Mouse (Mus musculus) CH12.LX (cell line): ENCODE results near the gene Pianp. TPM values are rescaled to one million over a fixed set of nuclear protein-coding genes. Genes with fewer than 3 reads are reported as not detected.
A peak's percentile ranks its signal among the peaks of the same experiment; 100 is the strongest.

Experiments used
- DNase-seq: peaks from one replicate; pipeline ENCODE4 v3.0.0-alpha.2; 2013; ENCODE audit errors: extremely low read depth
- H3K27ac ChIP-seq: 2 replicates; pipeline ENCODE4 v1.5.1; 2012; ENCODE audit warnings: low read depth, mild to moderate bottlenecking, control low read depth, moderate library complexity; ENCODE audit not compliant: insufficient read depth
- H3K27me3 ChIP-seq: replicated peaks from 2 replicates; pipeline ENCODE3; 2012; ENCODE audit warnings: inconsistent platforms
- H3K36me3 ChIP-seq, 2 experiments: replicated peaks in 1 of 2; 2 replicates each; pipeline versions ENCODE3 to v1.6.1; 2012; ENCODE audit warnings: inconsistent platforms in 1 of 2, low read length in 1 of 2, mild to moderate bottlenecking in 1 of 2, mixed read lengths in 1 of 2, moderate library complexity in 1 of 2; ENCODE audit not compliant: control insufficient read depth in 1 of 2, insufficient read depth in 1 of 2
- H3K4me1 ChIP-seq, 2 experiments: 2 replicates each; pipeline ENCODE4 v1.6.1; 2012; ENCODE audit warnings: inconsistent platforms in 1 of 2, moderate library complexity in 1 of 2; ENCODE audit not compliant: insufficient read depth in 2 of 2, control insufficient read depth in 1 of 2
- H3K4me2 ChIP-seq: 2 replicates; pipeline ENCODE4 v1.6.1; 2012; ENCODE audit warnings: low read depth, mild to moderate bottlenecking, control low read depth; ENCODE audit not compliant: poor library complexity, insufficient read depth, severe bottlenecking
- H3K4me3 ChIP-seq, 3 experiments: fragments of 150-350 bp in 1 of 3; sonication (generic) in 1 of 3; replicated peaks in 1 of 3; 2 replicates each; pipeline versions ENCODE3 to v1.5.1; 2011 to 2012; ENCODE audit warnings: low read depth in 2 of 3, low read length in 2 of 3, mild to moderate bottlenecking in 2 of 3, moderate library complexity in 2 of 3, control low read depth in 1 of 3, improper control_type of control experiment in 1 of 3, inconsistent platforms in 1 of 3, mixed read lengths in 1 of 3; ENCODE audit not compliant: poor library complexity in 1 of 3
- H3K79me2 ChIP-seq: replicated peaks from 2 replicates; pipeline ENCODE4 v1.6.1; 2012; ENCODE audit warnings: mild to moderate bottlenecking, moderate library complexity; ENCODE audit not compliant: control insufficient read depth, poor library complexity, insufficient read depth, severe bottlenecking; ENCODE audit errors: extremely low read depth
- H3K9ac ChIP-seq: 2 replicates; pipeline ENCODE4 v1.6.1; 2012; ENCODE audit warnings: low read depth, mild to moderate bottlenecking, control low read depth, moderate library complexity; ENCODE audit not compliant: insufficient read depth
- H3K9me3 ChIP-seq: replicated peaks from 2 replicates; pipeline ENCODE3; 2012; ENCODE audit warnings: low read length, inconsistent platforms, mixed read lengths
- BHLHE40 ChIP-seq: IDR thresholded peaks from 2 replicates; pipeline ENCODE4 v1.6.1; 2011; ENCODE audit warnings: mild to moderate bottlenecking, low read depth, low read length, improper control_type of control experiment
- CHD1 ChIP-seq: IDR thresholded peaks from 2 replicates; pipeline ENCODE4 v1.6.1; 2012; ENCODE audit warnings: low read depth, low read length, improper control_type of control experiment, inconsistent platforms
- CTCF ChIP-seq, 2 experiments: IDR thresholded peaks in 1 of 2; conservative IDR thresholded peaks in 1 of 2; 2 replicates each; pipeline ENCODE4 v1.5.1; 2011 to 2012; ENCODE audit warnings: low read depth in 2 of 2, low read length in 2 of 2, improper control_type of control experiment in 1 of 2, inconsistent platforms in 1 of 2, mild to moderate bottlenecking in 1 of 2, moderate library complexity in 1 of 2
- E2F4 ChIP-seq: IDR thresholded peaks from 2 replicates; pipeline ENCODE4 v1.6.1; 2011; ENCODE audit warnings: low read depth, low read length, improper control_type of control experiment; ENCODE audit not compliant: insufficient replicate concordance
- ELF1 ChIP-seq: IDR thresholded peaks from 2 replicates; pipeline ENCODE4 v1.6.1; 2014; ENCODE audit warnings: low read depth, mild to moderate bottlenecking, inconsistent platforms, low read length, improper control_type of control experiment
- EP300 ChIP-seq: IDR thresholded peaks from 2 replicates; pipeline ENCODE4 v1.6.1; 2011; ENCODE audit warnings: low read length, improper control_type of control experiment
- GABPA ChIP-seq: IDR thresholded peaks from 2 replicates; pipeline ENCODE4 v1.6.1; 2012; ENCODE audit warnings: low read depth, low read length, improper control_type of control experiment, inconsistent platforms; ENCODE audit not compliant: insufficient replicate concordance
- KAT2A ChIP-seq: IDR thresholded peaks from 2 replicates; pipeline ENCODE4 v1.6.1; 2012; ENCODE audit warnings: low read length, improper control_type of control experiment, inconsistent platforms; ENCODE audit not compliant: insufficient replicate concordance
- MAX ChIP-seq: IDR thresholded peaks from 2 replicates; pipeline ENCODE4 v1.6.1; 2011; ENCODE audit warnings: low read length, improper control_type of control experiment
- MAZ ChIP-seq: IDR thresholded peaks from 2 replicates; pipeline ENCODE4 v1.6.1; 2012; ENCODE audit warnings: low read depth, mild to moderate bottlenecking, inconsistent platforms, low read length, improper control_type of control experiment, moderate library complexity
- MEF2A ChIP-seq: IDR thresholded peaks from 2 replicates; pipeline ENCODE4 v1.6.1; 2014; ENCODE audit warnings: low read depth, mild to moderate bottlenecking, inconsistent platforms, low read length, improper control_type of control experiment, borderline replicate concordance
- MXI1 ChIP-seq: IDR thresholded peaks from 2 replicates; pipeline ENCODE4 v1.6.1; 2011; ENCODE audit warnings: mild to moderate bottlenecking, low read depth, low read length, improper control_type of control experiment
- MYC ChIP-seq: IDR thresholded peaks from 2 replicates; pipeline ENCODE4 v1.6.1; 2011; ENCODE audit warnings: low read depth, mild to moderate bottlenecking, improper control_type of control experiment, low read length
- NELFE ChIP-seq: IDR thresholded peaks from 2 replicates; pipeline ENCODE4 v1.6.1; 2011; ENCODE audit warnings: low read depth, low read length, improper control_type of control experiment
- POLR2A ChIP-seq: IDR thresholded peaks from 2 replicates; pipeline ENCODE4 v1.6.1; 2011; ENCODE audit warnings: low read depth, mild to moderate bottlenecking, improper control_type of control experiment, low read length
- RAD21 ChIP-seq: IDR thresholded peaks from 2 replicates; pipeline ENCODE4 v1.6.1; 2011; ENCODE audit warnings: low read depth, mild to moderate bottlenecking, low read length, improper control_type of control experiment, moderate library complexity
- SMC3 ChIP-seq: IDR thresholded peaks from 2 replicates; pipeline ENCODE4 v1.6.1; 2011; ENCODE audit warnings: low read depth, low read length, improper control_type of control experiment
- TCF12 ChIP-seq: IDR thresholded peaks from 2 replicates; pipeline ENCODE4 v1.6.1; 2014; ENCODE audit warnings: low read depth, mild to moderate bottlenecking, inconsistent platforms, low read length, improper control_type of control experiment
- USF1 ChIP-seq: IDR thresholded peaks from 2 replicates; pipeline ENCODE4 v1.6.1; 2014; ENCODE audit warnings: low read depth, mild to moderate bottlenecking, inconsistent platforms, low read length, improper control_type of control experiment
- USF2 ChIP-seq: conservative IDR thresholded peaks from 2 replicates; pipeline ENCODE4 v1.6.1; 2011; ENCODE audit warnings: low read depth, low read length, improper control_type of control experiment
- ZNF384 ChIP-seq: IDR thresholded peaks from 2 replicates; pipeline ENCODE4 v1.6.1; 2012; ENCODE audit warnings: low read depth, low read length, improper control_type of control experiment, inconsistent platforms
- dilution Hi-C: fragments of 300-500 bp; cut with MboI; formaldehyde crosslinking; loops from 2 replicates; pipeline ENCODE4 v1.14.3; 2020; ENCODE audit warnings: low sequenced_read_pairs; ENCODE audit not compliant: extremely low pct_unique_long_range_greater_than_20kb, extremely low pct_ligation_motif_present
- in situ Hi-C: fragments of 300-500 bp; cut with MboI; formaldehyde crosslinking; loops from 3 replicates; pipeline ENCODE4 v1.14.3; 2019; ENCODE audit warnings: low sequenced_read_pairs, low pct_ligation_motif_present, low pct_unique_long_range_greater_than_20kb, mixed read lengths
- polyA plus RNA-seq: library from polyadenylated mRNA; unstranded; fragments of >175 nt; gene quantifications from 2 replicates; pipeline ENCODE4 v1.2.1, GENCODE M21; 2012; ENCODE audit warnings: low read depth; ENCODE audit not compliant: insufficient read length
- total RNA-seq, 2 experiments: library from RNA; depleted of rRNA; stranded (reverse); fragments of 300-350 nt in 1 of 2; fragments of >200 nt in 1 of 2; gene quantifications; 2 replicates each; pipeline ENCODE4 v1.2.3; 2012 to 2014

The Pianp gene
- total and polyA plus RNA-seq, 3 experiments = 0.08 TPM; not detected in 2

DNA sequence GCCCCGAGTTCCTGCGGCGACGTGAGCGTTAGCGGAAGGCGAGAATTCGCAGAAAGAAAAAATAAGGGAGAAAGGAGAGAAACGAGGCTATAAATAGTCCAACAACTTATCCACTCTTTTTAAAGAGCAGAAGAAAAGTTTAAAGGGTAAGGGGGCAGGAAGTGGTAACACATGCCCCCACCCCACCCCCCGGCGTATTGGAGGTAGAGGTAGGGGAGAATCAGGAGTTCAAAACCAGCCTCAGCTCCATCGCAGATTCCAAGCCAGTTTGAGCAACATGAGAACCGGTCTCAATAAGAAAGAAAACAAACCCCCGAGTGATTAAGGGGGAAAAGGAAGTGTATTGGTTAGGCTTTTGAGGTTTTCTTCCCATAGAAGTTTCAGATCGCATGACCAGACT, 30.7 kb upstream of the Pianp start:
- Histone ChIP-seq H3K4me2 (peak overlapping the region; percentile 99), H3K36me3 (peaks cover 15 to 46% of the 10 kb centered on the region in 2 experiments), H3K79me2 (peaks cover 26% of the 10 kb centered on the region), H3K27me3 (no peaks in the 10 kb centered on the region), H3K27ac (peak overlapping the region; percentile 72; the same call in 1 of the 2 replicates), H3K9ac (peak overlapping the region; percentile 99), H3K4me1 (peaks cover 2 to 28% of the 10 kb centered on the region in 2 experiments; a peak in 3 of 4 replicates), H3K9me3 (peaks cover 8% of the 10 kb centered on the region), H3K4me3 (peak overlapping the region; percentile 84 to 93 (median 86))
- DNase-seq = peak; percentile 29
- in situ Hi-C loops (no loop called here), dilution Hi-C loops (no loop called here)
- TF ChIP-seq KAT2A (no peak), POLR2A (no peak), MEF2A (no peak), E2F4 (no peak), GABPA (no peak), ZNF384 (no peak)
- TF ChIP-seq, all 38 proteins: peak for 0

DNA sequence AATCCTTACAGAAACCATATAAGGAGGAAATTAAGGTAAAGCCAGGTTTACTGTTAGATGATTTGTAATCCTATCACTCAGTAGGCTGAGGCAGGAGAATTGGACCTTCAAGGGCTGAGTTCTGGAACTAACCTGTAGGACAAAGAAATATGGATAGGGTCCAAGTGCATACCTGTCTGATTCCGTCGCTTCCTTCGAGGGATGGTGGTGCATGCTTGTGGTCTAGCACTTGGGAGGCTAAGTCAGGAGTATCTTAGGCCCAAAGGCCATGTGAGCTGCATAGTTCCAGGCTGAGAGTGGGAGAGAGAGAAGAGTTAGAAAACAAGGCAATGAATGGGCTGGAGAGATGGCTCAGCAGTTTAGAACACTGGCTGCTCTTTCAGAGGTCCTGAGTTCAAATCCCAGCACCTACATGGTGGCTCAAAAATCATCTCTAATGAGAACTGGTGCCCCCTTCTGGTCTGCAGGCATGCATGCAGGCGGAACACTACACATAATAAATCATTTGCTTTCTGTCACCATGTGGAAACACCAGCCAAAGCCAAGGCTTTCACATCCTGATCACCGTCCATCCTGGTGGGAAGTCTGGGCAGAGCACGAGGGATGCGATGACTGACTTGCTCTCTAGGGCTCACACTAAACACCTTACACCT, 29.9 kb upstream of the Pianp start:
- peak; percentile 46 for DNase-seq
- peaks cover 26% of the 10 kb centered on the region for H3K79me2 ChIP-seq
- peak overlapping the region; percentile 99 for H3K9ac ChIP-seq
- no peaks in the 10 kb centered on the region for H3K27me3 ChIP-seq
- TF ChIP-seq MXI1 (0 out of 2 replicates have a peak, but pooled peaks have one; percentile 30), MEF2A (no peak), USF2 (no peak), MAZ (no peak), ELF1 (no peak), MYC (0 out of 2 replicates have a peak, but pooled peaks have one; percentile 57), POLR2A (peak; percentile 21; the same call in 1 of the 2 replicates), USF1 (no peak), GABPA (no peak), CHD1 (no peak), CTCF (conservative IDR thresholded peaks at IDR 0.05 in 1 of 2, IDR thresholded peaks at IDR 0.05 in 1 of 2; ENCODE audit: low read depth in 2 of 2, low read length in 2 of 2) (peak; percentile 33 to 58; a peak in 3 of 4 replicates), BHLHE40 (no peak), TCF12 (no peak), RAD21 (peak; percentile 5), NELFE (peak; percentile 24; the same call in 1 of the 2 replicates), KAT2A (no peak), SMC3 (0 out of 2 replicates have a peak, but pooled peaks have one; percentile 18), MAX (0 out of 2 replicates have a peak, but pooled peaks have one; percentile 34), E2F4 (no peak), EP300 (no peak)
- TF ChIP-seq, all 38 proteins: peak for 8
- H3K4me3 ChIP-seq = peak overlapping the region; percentile 84 to 93 (median 86)
- dilution Hi-C loops (no loop called here), in situ Hi-C loops (no loop called here)
- no peak overlapping the region for H3K27ac ChIP-seq
- H3K4me2 ChIP-seq = peak overlapping the region; percentile 99
- H3K4me1 ChIP-seq = peaks cover 2 to 28% of the 10 kb centered on the region in 2 experiments; a peak in 3 of 4 replicates
- peaks cover 8% of the 10 kb centered on the region for H3K9me3 ChIP-seq
- H3K36me3 ChIP-seq = peaks cover 7 to 38% of the 10 kb centered on the region in 2 experiments
